Mouse (Mus musculus) neural tube, embryonic 11.5 days (tissue): Measurements from ENCODE around the gene Slamf9. TPM values are rescaled to one million over a fixed set of nuclear protein-coding genes. Genes with fewer than 3 reads are reported as not detected.

Experiments
- ATAC-seq: fragments of 200-750 bp; cut with Nextera tagmentation; 2 replicates; pipeline ENCODE4 v1.8.0; 2017; ENCODE audit warnings: moderate number of reproducible peaks, mild to moderate bottlenecking, moderate TSS enrichment, moderate library complexity; ENCODE audit not compliant: insufficient read depth, low FRiP score, low TSS enrichment
- DNase-seq: peaks from one replicate; pipeline ENCODE4 v3.0.0-alpha.2; 2015; ENCODE audit warnings: low spot score
- H3K27ac ChIP-seq: fragments of 300-500 bp; sonication (generic); 2 replicates; pipeline ENCODE4 v1.5.1; 2014; ENCODE audit warnings: low read depth, mild to moderate bottlenecking, low read length
- H3K27me3 ChIP-seq: fragments of 300-500 bp; sonication (generic); 2 replicates; pipeline ENCODE4 v1.6.1; 2014; ENCODE audit warnings: mild to moderate bottlenecking, low read length, mixed read lengths; ENCODE audit not compliant: control insufficient read depth, insufficient read depth
- H3K36me3 ChIP-seq: fragments of 300-500 bp; sonication (generic); 2 replicates; pipeline ENCODE4 v1.6.1; 2014; ENCODE audit warnings: mild to moderate bottlenecking, low read length, moderate library complexity, mixed read lengths; ENCODE audit not compliant: control insufficient read depth, insufficient read depth
- H3K4me1 ChIP-seq: fragments of 300-500 bp; sonication (generic); 2 replicates; pipeline ENCODE4 v1.6.1; 2014; ENCODE audit warnings: low read length, mixed read lengths; ENCODE audit not compliant: control insufficient read depth, insufficient read depth
- H3K4me2 ChIP-seq: fragments of 300-500 bp; sonication (generic); 2 replicates; pipeline ENCODE4 v1.6.1; 2014; ENCODE audit warnings: low read depth, mild to moderate bottlenecking, moderate library complexity
- H3K4me3 ChIP-seq: fragments of 300-500 bp; sonication (generic); 2 replicates; pipeline ENCODE4 v1.5.1; 2014; ENCODE audit warnings: low read depth, low read length
- H3K9ac ChIP-seq: fragments of 300-500 bp; sonication (generic); 2 replicates; pipeline ENCODE4 v1.6.1; 2014; ENCODE audit warnings: mild to moderate bottlenecking, low read length
- H3K9me3 ChIP-seq: fragments of 300-500 bp; sonication (generic); 2 replicates; pipeline ENCODE4 v1.6.1; 2016; ENCODE audit warnings: low read length; ENCODE audit not compliant: control insufficient read depth
- WGBS: fragments of 180-500 bp; shearing (Covaris S2); extraction: QIAGEN DNeasy Blood & Tissue Kit; methylation state at CpG from one replicate; pipeline ENCODE4 v1.1.7; 2014; 5-methylcytosine and 5-hydroxymethylcytosine counted together
- polyA plus RNA-seq: library from polyadenylated mRNA; unstranded; fragments of >200 nt; fragmentation: Nextera tagmentation; extraction: Ambion mirVana; gene quantifications from 2 replicates; pipeline ENCODE4 v1.2.1, GENCODE M21; 2014

The Slamf9 gene
- polyA plus RNA-seq, 1 experiment from 2014 or later: 0.17 TPM

GRCm38 (mm10) chr1:172455416-172455815 lies 19.7 kb upstream of the Slamf9 start:
- Histone ChIP-seq H3K9me3 (no peaks in the 10 kb centered on the region), H3K4me1 (no peaks in the 10 kb centered on the region), H3K36me3 (no peaks in the 10 kb centered on the region), H3K9ac (no peak overlapping the region), H3K27me3 (no peaks in the 10 kb centered on the region), H3K4me3 (no peak overlapping the region), H3K4me2 (no peak overlapping the region), H3K27ac (no peak overlapping the region)
- no peak for DNase-seq
- ATAC-seq: no peak
- 19% methylated on average over 4 of the region's 4 CpGs for WGBS

- DNase-seq: no peak
- no peak overlapping the region for H3K4me3 ChIP-seq
- 75% methylated on average over 7 of the region's 7 CpGs for WGBS
- no peak overlapping the region for H3K4me2 ChIP-seq
- H3K9me3 ChIP-seq: no peaks in the 10 kb centered on the region
- ATAC-seq: no peak
- H3K27ac ChIP-seq: no peak overlapping the region
- no peaks in the 10 kb centered on the region for H3K4me1 ChIP-seq
- H3K9ac ChIP-seq: no peak overlapping the region
- no peaks in the 10 kb centered on the region for H3K27me3 ChIP-seq
- H3K36me3 ChIP-seq: no peaks in the 10 kb centered on the region
Measured at GRCm38 (mm10) chr1:172456001-172456677, 19.0 kb upstream of the Slamf9 start.

- Histone ChIP-seq H3K9ac (no peak overlapping the region), H3K4me2 (no peak overlapping the region), H3K36me3 (no peaks in the 10 kb centered on the region), H3K9me3 (no peaks in the 10 kb centered on the region), H3K4me3 (no peak overlapping the region), H3K4me1 (no peaks in the 10 kb centered on the region), H3K27ac (no peak overlapping the region), H3K27me3 (no peaks in the 10 kb centered on the region)
- DNase-seq (no peak), ATAC-seq (no peak)
- 90% methylated on average over 3 of the region's 3 CpGs for WGBS
Measured at GRCm38 (mm10) chr1:172457196-172457595, 18.0 kb upstream of the Slamf9 start.

DNA sequence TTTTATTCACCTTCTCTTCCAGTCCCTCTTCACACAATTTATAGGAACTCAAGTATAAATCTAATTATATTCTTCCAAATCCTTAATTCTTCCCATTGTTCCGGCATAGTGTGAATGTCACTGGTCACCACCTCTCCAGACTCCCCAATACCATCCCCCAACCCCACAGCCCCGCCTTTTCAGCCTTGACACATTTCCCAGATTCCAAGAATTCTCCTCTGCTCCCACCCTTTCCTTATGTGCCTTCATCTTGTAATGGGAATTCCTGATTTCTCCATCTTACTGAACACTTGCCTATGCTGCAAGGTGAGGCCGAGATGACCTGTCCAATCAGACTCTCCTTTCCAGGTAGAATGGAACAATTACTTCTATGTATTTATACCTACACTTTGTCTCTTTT lies 17.1 kb upstream of the Slamf9 start:
- no peaks in the 10 kb centered on the region for H3K9me3 ChIP-seq
- H3K4me3 ChIP-seq: no peak overlapping the region
- H3K27me3 ChIP-seq: no peaks in the 10 kb centered on the region
- WGBS: 88% methylated on average over 3 of the region's 3 CpGs
- no peak for ATAC-seq
- no peak overlapping the region for H3K27ac ChIP-seq
- no peak for DNase-seq
- H3K36me3 ChIP-seq: no peaks in the 10 kb centered on the region
- no peaks in the 10 kb centered on the region for H3K4me1 ChIP-seq
- no peak overlapping the region for H3K9ac ChIP-seq
- H3K4me2 ChIP-seq: no peak overlapping the region

GRCm38 (mm10) chr1:172461602-172462001 lies 13.6 kb upstream of the Slamf9 start:
- WGBS: 81% methylated on average over 2 of the region's 2 CpGs
- no peak for DNase-seq

GRCm38 (mm10) chr1:172462534-172462933 lies 12.6 kb upstream of the Slamf9 start:
- H3K9ac ChIP-seq: no peak overlapping the region
- no peak for ATAC-seq
- no peak overlapping the region for H3K27ac ChIP-seq
- no peak for DNase-seq
- no peak overlapping the region for H3K4me3 ChIP-seq
- WGBS: 82% methylated on average over 3 of the region's 3 CpGs
- H3K4me1 ChIP-seq: no peaks in the 10 kb centered on the region
- H3K9me3 ChIP-seq: no peaks in the 10 kb centered on the region
- H3K27me3 ChIP-seq: no peaks in the 10 kb centered on the region
- no peak overlapping the region for H3K4me2 ChIP-seq
- H3K36me3 ChIP-seq: no peaks in the 10 kb centered on the region

More at GRCm38 (mm10) chr1:172461602-172462001, 13.6 kb upstream of the Slamf9 start:
- Histone ChIP-seq H3K9ac (no peak overlapping the region), H3K4me2 (no peak overlapping the region), H3K4me3 (no peak overlapping the region), H3K9me3 (no peaks in the 10 kb centered on the region), H3K4me1 (no peaks in the 10 kb centered on the region), H3K27me3 (no peaks in the 10 kb centered on the region), H3K27ac (no peak overlapping the region), H3K36me3 (no peaks in the 10 kb centered on the region)
- no peak for ATAC-seq

- Histone ChIP-seq H3K9me3 (no peaks in the 10 kb centered on the region), H3K36me3 (no peaks in the 10 kb centered on the region), H3K4me3 (no peak overlapping the region), H3K27ac (no peak overlapping the region), H3K4me1 (no peaks in the 10 kb centered on the region), H3K27me3 (no peaks in the 10 kb centered on the region), H3K4me2 (no peak overlapping the region), H3K9ac (no peak overlapping the region)
- WGBS: 86% methylated on average over 16 of the region's 16 CpGs
- ATAC-seq: no peak
- DNase-seq: no peak
Measured at GRCm38 (mm10) chr1:172463387-172464333, 11.5 kb upstream of the Slamf9 start.

DNA sequence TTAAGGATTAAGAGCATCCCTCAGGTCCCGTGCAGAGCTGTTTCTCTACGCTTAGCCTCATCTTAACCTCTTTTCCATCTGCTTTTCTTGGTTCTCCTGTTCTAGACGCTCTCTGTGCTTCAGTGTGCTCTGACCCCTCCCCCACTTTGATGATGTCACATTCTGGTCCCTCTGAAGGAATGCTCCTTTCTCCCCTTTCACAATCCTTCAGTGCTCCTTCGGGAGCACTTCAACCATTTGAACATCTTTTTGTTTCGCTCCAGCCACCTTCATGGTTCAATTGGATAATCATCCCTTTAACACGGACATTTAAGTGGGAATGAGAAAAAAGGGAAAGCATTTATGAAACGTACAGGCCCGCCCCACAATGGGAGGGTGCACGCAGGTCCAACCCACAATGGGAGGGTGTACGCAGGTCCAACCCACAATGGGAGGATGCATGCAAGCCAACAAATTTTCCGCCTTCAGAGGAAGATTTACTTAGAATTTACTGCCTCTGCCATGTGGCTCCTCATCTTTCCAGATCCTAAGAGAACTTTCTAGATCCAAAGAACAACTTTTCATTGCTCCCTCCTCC lies 6.8 kb upstream of the Slamf9 start:
- H3K27ac ChIP-seq: no peak overlapping the region
- ATAC-seq (no peak), DNase-seq (no peak)
- no peaks in the 10 kb centered on the region for H3K4me1 ChIP-seq
- H3K36me3 ChIP-seq: no peaks in the 10 kb centered on the region
- no peak overlapping the region for H3K4me3 ChIP-seq
- no peaks in the 10 kb centered on the region for H3K9me3 ChIP-seq
- H3K9ac ChIP-seq: no peak overlapping the region
- no peak overlapping the region for H3K4me2 ChIP-seq
- no peaks in the 10 kb centered on the region for H3K27me3 ChIP-seq
- 73% methylated on average over 11 of the region's 11 CpGs for WGBS
